8 mouse cellular contexts compared by ENCODE assay signal in the genomic region with DNA sequence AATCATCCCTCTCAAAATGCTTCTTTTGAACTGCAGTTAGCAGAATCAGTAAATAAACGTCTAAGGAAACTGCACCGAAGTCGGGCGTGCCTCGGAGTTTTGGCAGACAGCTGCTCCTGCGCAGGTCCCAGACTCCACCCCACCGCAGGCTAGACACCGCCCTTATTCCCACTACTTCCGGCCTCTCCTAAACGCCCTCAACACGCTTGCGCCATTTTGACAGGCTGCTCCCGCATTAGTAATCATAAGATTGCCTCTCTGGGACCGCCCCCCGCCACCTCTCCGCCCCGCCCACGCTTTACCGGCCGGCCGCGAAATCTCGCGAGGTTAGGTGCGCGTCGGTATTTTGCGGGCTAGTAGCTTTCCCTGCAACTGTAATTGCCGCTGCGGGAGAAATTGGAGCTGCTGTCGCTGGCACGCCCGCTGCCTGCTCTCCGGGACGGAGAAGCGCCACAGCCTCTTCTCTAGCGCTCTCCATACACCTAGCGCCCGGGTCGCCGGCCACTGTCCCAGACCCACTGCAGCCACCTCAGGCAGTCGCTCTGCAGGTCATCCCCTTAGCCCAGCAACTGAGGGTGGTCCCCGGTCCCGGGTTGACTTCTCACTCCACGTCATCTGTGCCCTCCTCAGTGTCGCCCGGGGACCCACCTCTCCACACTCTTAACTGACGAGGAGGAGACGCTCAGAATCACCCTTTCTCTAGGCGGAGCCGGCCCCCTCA. TPM values are rescaled to one million over a fixed set of nuclear protein-coding genes. Genes with fewer than 3 reads are reported as not detected.
DNase-seq lines count a peak whose midpoint lies in the region; ATAC-seq lines count a peak whose summit lies in the region.

A gene (plus strand): TSS at position 330 of the 721 bp plus-strand sequence.

- peak within 1 kb of the TSS; percentile 67 for H3K4me3 ChIP-seq in hindbrain, embryonic 14.5 days (replicated peaks; ENCODE audit: low read length)

- peak within 1 kb of the TSS; percentile 89 for H3K27ac ChIP-seq in hindbrain, embryonic 14.5 days

- no peaks in the 10 kb centered on the region for H3K27me3 ChIP-seq in hindbrain, embryonic 14.5 days (ENCODE audit: control insufficient read depth, insufficient read depth, low read length)

- H3K9ac ChIP-seq in hindbrain, embryonic 14.5 days, result peak within 1 kb of the TSS; percentile 71

- H3K4me1 ChIP-seq in hindbrain, embryonic 14.5 days (replicated peaks; ENCODE audit: control insufficient read depth, insufficient read depth, low read length), result no peaks in the 10 kb centered on the region

- peak within 1 kb of the TSS; percentile 48 for H3K4me2 ChIP-seq in hindbrain, embryonic 14.5 days (replicated peaks)

- ATAC-seq in hindbrain, embryonic 14.5 days (ENCODE audit: low FRiP score), result peak; percentile 99

- 7% methylated on average over 51 of the region's 51 CpGs for WGBS in hindbrain, embryonic 14.5 days

- no peaks in the 10 kb centered on the region for H3K9me3 ChIP-seq in hindbrain, embryonic 14.5 days (ENCODE audit: control insufficient read depth, low read length)

- peak; percentile 93 for DNase-seq in R1 (ENCODE audit: low read depth, low spot score)
- DNase-seq in cerebellum, postnatal 25 days, result peak; percentile 93 to 95
- peak; percentile 75 to 84 for DNase-seq in frontal cortex, postnatal 25 days (ENCODE audit: low spot score in 2 of 2)
- peak; percentile 87 for DNase-seq in hindbrain, embryonic 14.5 days (ENCODE audit: low spot score)
- peak; percentile 91 to 92 for DNase-seq in layer of hippocampus, postnatal 36 days
- DNase-seq in lung, postnatal 36 days, result peak; percentile 96
- peak; percentile 95 for DNase-seq in retina, postnatal 1 day
- DNase-seq in urinary bladder, adult 18-20 months (ENCODE audit: low spot score in 2 of 2), result peak; percentile 87 to 92

- H3K36me3 ChIP-seq in hindbrain, embryonic 14.5 days (replicated peaks; ENCODE audit: control insufficient read depth, insufficient read depth), result no peaks in the 10 kb centered on the region

RNA-seq across cellular contexts. Expression of the gene that starts here (rescaled TPM):
- 18.6 and 19.8 TPM in 2 replicates for polyA plus RNA-seq in hindbrain, embryonic 14.5 days (2014; fragmentation: Nextera tagmentation; extraction: Ambion mirVana)
- 10 to 100 TPM; 24.3 to 24.7 TPM for total RNA-seq in layer of hippocampus, postnatal 36 days (2021)

Comparison
In these comparisons a context has a peak if more than half of its experiments do, and no peak if none do; other contexts are left out.
1. Peak in every context shown above with its lines: DNase-seq, ATAC-seq, H3K4me3 ChIP-seq and H3K27ac ChIP-seq.